Mouse (Mus musculus) layer of hippocampus, adult 9-11 months (tissue): Measurements from ENCODE around the gene Prss27.
A peak's percentile ranks its signal among the peaks of the same experiment; 100 is the strongest.
"Not testable (repeated sequence)": the region's sequence is repeated elsewhere in the genome, so short reads cannot be mapped to it uniquely, and the experiment has no call there.

Source experiments
- DNase-seq: peaks from one replicate; pipeline ENCODE4 v3.0.0; 2022

Gene Prss27

DNA sequence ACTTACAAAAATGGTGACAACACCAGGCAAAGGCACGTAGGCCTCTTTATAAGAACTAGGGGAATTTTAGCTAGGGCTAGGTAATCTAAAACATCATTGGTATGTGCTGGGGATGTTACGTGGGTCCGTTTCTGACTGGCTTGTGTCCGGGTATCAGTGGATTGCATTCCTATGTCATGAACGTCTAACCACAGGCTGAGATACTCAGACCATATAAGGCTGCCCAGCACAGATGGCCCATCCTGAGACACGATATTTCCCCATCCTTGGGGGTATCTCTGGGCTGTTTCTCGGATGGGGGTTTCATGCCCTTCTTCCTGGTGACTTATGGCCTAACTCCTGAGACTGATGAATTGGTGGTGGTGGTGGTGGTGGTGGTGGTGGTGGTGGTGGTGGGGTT is 2.9 kb upstream of the Prss27 start:
- no peak for DNase-seq

DNA sequence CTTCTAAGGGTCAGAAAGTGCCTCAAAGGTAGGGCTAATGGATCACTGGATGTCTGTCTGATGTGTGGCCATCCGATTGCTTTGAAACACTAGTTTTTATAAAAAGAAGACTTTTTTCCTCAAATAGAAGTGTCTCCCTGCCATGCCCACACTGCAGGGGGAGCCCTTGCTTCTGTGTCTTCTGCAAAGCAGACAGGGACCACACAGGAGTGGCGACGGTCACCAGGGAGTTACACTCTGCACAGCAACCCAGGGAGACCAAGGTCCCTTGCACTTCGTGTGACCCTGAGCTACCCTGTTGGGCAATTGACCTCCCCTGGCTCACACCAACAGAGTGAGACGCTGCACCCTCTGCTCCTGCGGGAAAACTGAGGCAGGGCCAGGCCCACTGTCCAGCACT is 990 bp upstream of the Prss27 start:
- no peak for DNase-seq

DNA sequence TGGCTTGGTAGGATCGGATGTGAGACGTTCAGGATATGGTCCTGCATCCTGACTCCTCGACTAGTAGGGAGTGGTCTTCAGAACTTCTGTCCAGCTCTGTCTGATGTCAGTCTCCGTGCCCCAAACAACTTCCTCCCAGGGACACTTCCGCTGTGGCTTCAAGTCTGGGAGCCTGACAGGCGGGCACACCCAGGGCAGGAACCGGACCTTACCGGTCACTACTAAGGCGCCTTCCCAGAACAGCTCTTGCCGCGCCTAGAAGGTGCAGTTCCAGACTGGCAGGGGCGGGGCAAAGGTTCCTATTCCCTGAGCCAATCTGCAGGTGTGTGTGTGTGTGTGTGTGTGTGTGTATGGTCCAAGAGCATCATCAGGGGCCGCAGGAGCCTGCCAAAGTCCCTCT is 584 bp upstream of the Prss27 start:
- DNase-seq = no peak

DNA sequence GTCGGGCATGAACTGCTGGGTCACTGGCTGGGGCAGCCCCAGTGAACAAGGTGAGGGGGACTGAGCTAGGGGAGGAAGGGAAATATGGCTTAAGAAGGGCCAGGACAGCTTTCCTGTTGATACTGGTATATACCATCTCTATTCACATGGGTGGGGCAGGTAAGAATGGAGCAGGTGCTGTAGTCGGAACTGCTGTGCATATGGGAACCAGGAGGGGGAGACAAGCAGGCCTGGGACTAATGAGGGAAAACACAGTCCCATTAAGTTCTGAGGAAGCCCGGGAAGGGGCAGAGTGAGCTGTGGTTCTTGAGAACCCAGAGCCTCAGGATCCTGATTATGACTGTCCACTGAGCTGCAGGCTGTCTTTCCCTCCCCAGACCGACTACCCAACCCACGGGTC is 6.5 kb downstream of the Prss27 start:
- DNase-seq = no peak

DNA sequence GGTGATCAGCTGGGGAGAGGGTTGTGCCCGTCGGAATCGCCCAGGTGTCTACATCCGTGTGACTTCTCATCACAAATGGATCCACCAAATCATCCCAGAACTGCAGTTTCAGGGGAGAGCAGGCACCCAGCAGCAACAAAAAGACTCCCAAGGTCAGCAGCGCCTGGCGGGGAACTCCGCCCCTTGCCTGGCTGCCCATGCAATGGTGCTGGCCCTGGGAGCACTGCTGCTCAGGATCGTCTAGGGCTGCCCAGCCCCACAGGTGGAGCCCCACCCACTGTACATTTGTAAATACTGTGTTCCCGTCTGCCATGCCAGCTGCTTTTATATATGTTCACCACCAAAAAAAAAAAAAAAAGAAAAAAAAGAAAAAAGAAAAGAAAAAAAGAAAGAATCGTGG is 7.7 kb downstream of the Prss27 start:
- no peak for DNase-seq

DNA sequence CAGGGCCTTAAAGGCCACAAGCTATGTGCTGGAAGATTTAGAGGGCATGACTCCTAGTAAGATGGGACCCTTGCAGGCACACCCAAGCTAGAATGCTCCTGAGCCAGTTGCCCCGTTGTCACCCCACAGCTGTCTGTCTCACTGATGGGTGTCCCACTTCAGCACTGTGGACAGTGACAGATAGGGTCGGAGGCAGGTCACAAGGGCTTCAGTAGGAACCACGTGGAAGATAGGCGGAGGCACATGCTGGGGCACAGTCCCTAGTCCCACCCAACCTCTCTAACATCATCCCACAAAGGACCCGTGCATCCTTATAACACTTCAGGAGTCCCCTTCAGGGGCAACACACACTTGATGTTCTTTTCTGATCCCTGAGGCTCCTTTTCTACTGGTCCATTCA is 8.1 kb downstream of the Prss27 start:
- no peak for DNase-seq

DNA sequence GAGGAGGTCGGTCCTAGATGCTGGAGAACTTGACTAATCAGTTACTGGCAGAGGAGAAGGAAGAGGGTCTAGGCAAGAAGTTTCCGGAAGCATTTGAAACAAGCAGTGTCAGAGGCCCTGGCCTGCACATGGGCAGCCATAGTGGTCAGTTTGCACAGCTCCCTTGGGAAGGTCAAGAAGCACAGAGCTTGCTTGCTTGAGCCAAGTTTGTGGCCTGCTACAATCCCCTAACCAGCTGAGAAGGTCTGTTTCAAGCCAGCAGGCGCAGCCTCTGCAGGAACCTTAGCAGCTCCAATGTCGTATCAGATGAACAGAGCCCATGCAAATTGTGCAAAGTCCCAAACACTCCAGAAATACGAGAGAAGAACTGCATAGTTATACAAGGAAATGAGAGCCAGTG is 10.1 kb downstream of the Prss27 start:
- DNase-seq = no peak

DNA sequence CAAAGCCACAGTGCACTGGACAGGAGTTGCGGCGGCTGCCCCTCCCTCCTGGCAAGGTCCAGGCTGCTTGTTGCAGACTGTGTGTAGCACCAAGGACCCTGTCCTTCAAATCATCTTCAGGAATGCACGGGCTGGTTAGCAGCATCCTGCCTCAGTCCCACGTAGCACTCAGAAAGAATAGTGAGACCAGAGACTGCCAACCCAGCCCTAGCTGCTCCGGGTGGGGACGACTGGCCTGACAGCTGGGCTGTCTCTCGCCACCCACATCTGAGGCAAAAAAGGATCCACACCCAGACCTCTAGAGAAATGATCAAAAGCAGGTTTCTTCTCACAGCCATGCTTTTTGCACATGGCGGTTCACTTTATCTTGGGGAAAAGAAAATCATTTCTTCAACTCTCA is 11.1 kb downstream of the Prss27 start:
- no peak for DNase-seq

DNA sequence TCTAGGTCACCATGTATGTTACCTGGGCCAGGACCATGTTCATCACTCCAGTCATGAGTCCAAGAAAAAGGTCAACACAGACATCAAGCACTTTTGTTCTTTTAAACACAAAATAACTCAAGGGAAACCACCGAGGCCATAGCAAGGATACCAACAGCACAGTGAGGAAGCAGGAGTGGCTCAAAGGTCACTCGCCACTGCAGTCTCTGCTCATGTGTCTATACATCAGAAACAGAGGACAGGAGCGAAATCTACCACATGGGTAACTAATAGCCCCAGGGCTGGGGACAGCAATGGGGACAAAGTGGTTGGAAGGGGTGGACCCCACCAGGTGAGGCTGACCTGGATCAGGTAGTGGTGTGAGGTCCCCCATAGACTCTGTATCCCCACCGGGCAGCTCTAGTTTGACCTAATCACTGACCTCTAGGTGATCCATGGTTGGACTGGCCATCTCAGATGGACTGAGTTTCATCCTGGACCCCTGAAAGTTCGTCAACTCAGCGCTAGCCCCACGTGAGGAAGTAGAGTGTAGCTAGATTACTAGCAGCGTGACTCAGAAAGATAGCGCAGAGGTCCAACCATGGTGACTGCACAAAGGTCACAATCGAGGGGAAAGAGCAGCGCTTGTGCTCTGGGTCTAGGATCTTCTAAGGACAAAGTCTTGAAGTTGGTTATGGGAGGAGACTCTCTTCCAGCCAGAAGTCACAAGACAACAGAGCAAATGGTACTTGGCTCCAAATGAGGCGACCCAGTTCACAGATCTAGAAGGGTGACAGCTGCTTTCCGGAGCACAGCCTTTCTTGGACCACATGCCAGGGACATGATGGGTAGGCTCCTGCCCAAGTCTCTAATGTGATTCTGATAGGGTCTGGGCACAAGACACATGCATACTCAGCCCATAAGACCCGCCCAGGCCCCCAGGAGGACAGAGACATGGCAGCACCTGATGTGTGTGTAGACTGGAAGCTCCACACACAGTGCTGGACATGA is 19.0 kb downstream of the Prss27 start:
- no peak for DNase-seq

DNA sequence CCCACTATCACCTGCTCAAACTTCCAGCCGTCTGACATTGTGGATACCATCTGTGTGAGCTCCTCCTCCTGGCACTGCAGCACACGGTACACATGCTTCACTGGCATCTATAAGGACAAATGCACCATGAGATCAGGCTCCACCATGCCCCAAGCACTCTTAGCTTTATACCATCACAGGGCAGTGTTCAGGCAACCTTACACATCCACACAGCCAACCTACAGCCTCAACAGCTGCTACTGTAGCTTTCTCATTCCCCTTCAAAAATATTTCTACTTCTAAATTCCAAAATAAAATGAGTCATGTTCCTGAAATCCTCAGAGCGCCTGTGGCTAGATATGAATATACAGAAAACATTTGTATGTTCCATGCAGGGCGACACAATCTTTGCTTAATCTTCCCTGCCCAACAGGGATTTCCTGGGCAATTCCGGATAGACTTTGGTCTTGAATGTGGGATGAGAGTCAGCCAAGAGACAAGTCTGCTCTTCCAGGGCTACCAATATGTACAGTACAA is 19.8 kb downstream of the Prss27 start:
- DNase-seq = no peak

DNA sequence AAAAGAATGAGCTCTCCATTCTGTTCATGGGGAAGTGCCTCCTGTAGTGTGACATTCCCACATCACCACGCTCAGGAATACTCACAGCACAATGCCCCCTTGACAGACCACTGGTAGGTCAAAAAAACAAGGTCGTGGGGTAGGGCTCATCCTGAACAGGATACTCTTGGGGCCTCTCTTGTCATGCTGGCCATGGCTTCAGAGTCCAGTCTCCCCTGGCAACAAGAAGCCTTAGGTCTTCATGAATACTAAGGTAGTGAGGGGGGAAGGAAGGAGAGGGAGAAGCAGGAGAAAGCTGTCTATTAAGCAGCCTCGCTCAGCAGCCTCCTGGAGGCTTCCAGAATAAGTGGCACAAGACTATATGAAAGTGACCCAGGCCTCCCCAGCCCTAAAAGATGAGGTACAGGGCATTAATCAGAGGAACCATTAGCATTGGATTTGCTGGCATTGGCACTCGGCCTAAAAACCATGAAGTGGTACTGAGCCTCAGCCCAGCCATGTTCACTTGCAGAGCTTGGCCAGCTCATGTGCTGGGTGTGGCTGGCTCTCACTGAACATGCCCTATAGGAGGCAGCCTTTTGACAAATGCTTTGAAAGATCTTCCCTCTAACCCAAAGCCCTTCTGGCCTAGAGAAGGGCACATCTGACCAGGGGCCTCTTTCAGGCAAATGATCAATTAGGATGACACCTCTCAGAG is 24.7 kb downstream of the Prss27 start:
- DNase-seq = no peak

DNA sequence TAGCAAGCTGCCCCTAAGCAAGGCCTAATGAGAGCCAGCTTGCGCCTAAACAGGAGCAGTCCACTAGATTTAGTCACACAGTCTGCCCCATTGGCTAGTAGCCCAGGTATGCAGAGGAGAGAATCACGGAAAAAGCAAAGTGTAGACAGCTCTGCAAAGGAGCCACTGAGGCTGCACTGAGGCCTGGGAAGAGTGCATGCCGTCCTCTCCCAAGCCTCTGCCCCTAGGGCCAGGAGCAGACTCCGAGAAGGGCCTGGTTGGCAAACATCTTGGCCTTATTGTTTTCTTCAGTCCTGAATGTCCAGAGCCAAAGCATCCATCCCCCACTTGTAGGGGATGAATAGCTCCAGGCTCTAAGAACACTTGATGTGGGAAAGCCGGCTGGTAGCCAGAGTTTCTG is 30.3 kb downstream of the Prss27 start:
- DNase-seq = peak; percentile 53

DNA sequence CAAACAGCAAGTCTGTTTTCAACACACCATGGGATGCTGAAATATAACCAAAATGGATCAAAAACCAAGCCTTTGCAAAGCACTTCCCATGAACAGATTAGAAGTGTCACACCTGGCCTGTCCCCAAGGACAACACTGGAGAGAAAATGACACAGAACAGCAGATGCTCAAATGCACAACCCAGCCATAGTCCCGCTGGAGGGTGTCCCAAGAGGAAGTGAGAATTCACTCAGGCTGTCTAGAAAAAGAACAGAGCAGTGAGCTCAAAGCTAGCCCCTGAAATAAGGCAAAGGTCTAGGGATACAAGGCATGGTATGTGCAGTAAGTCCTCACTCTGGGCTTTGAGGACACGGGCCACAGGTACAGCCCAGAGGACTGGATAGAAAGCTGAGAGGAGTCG is 31.6 kb downstream of the Prss27 start:
- no peak for DNase-seq

DNA sequence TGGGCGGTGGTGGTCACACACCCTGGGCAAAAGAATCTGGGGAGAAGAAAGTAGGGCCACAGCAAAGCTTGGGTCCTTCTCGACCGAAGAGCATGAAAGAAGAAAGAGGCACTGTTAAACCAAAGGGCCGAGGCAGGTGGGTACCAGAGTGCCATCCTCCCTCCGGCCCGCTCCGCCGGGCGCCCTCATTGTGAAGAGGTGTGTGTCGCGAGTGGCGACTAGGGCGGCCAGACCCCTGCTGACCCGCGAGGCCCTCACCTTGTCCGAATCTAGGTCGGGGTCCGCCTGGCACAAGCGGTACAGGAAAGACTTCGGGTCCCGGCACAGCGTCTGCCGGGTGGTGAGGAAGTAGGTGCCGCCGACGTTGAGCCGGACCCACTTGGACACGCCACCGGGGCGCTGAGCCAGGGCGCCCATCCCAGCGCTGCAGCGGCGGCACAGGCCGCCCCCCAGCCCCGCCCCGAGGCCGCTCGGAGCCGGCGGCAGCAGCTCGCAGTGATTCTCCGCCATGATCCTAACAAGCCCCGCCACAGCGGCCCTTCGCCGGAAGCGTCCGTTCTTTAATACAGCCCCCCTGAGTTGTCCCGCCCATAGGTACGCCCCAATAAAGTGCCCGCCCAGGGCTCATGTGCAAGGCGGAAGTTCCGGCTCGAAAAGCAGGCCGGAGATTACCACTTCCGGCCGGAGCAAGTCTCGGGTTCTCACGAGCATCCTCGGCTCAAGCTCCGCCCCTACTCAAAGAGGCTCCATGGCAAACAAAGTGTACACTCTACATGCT is 35.2 kb downstream of the Prss27 start, which contains the start of gene Kctd5:
Gene Kctd5, minus strand, starts transcription at position 567 of the 778 bp plus-strand sequence.
- DNase-seq = peak; percentile 95

DNA sequence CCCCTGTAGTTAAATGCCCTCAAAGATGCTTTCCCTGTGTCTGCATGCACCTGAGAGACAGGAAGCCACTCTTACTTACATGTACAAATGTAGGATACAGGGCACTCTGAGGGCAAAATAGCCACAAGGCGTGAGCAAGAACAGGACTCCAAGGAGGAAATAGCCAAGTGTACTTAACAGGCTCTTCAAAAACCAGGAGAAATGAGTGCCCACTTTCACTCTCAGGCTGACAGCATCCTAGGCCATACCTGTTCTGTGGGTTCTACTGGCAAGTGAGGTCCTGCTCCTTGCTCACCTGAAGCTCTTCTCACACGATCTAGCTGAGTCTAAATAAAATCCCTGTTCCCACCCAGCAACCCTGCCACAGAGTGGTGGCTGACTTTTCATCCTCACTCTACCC is 39.2 kb downstream of the Prss27 start:
- no peak for DNase-seq

DNA sequence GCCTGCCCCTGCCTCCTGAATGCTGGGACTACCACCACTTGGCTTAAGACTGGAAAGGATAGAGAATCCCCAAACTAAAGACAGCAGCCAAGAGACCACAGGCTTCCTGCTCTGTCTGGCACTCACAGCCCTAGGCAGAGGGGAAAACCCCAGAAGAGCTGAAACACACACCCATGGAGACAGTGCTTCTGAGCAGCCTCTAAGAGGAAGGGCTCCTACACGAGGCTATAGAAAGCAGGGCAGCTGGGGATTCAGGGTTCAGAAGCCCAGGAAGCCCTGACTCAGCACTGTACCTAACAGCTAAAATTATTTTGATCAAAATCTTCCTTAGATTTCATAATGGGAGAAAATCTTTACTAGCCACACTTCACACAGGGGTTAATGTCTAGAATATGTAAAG is 46.6 kb downstream of the Prss27 start:
- no peak for DNase-seq

DNA sequence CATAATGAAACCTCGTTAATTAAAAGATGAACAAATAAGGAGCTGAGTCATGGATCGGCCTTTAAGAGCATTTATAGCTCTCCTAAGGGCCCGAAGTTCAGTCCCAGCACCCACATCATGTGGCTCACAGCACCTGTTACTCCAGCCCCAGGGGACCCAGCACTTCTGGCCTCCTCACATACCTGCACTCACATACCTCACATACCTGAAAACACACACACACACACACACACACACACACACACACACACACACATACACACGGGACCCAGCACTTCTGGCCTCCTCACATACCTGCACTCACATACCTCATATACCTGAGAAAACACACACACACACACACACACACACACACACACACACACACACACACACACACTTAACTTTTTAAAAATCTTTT is 48.5 kb downstream of the Prss27 start:
- not testable (repeated sequence) for DNase-seq

DNA sequence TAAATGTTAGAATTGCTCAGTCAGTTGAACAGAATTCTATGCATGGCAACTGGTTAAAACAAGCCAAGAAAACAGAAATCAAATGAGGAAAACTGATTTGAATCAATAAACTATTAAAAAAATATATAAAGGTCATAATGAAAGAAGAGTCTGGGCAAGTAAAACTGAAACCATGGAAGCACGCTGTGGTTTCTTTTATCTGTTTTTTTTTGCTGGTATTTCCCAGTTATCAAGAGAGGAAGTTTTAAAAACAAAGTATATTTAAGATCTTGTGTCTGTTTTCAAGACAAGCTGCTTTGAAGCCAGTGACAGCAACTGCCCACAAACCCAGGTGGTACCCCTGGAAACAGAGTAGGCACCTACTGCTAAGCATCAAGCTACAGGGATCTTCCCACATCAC is 52.6 kb downstream of the Prss27 start:
- no peak for DNase-seq
